9 mouse cellular contexts compared by ENCODE assay signal in genomic region chr1:106735586-106735985, GRCm38 (mm10). TPM values are rescaled to one million over a fixed set of nuclear protein-coding genes. Genes with fewer than 3 reads are reported as not detected.
DNase-seq lines count a peak whose midpoint lies in the region; ATAC-seq and TF ChIP-seq lines count a peak whose summit lies in the region.
"Had no signal": no experiment of that assay in that cellular context is flagged by ENCODE, and none has a peak within 500 bp of the region (broad histone marks: within the 10 kb centered on the region; RNA-seq: fewer than 3 reads in every experiment).

No protein-coding gene starts in this region.

- TF ChIP-seq POLR2A in kidney, adult 2 months (IDR thresholded peaks at IDR 0.05; ENCODE audit: low read depth, low read length), result no peak

- no peaks in the 10 kb centered on the region for H3K27me3 ChIP-seq in kidney, adult 2 months (replicated peaks; ENCODE audit: control insufficient read depth, insufficient read depth, low read length)
- H3K27me3 ChIP-seq: limb, embryonic 15.5 days had no signal

- ATAC-seq in common myeloid progenitor, adult 5-6 weeks (replicated peaks; ENCODE audit: low read depth, poor library complexity, severe bottlenecking), result peak; percentile 81

- WGBS in kidney, adult 2 months, result 48% methylated on average over 2 of the region's 2 CpGs

- intact Hi-C loops in left cerebral cortex, postnatal 4 days (cut with DNase I), result no loop called here

- no peaks in the 10 kb centered on the region for H3K4me1 ChIP-seq in kidney, adult 2 months (ENCODE audit: control insufficient read depth, insufficient read depth, low read length)
- H3K4me1 ChIP-seq: limb, embryonic 15.5 days had no signal

- no peak overlapping the region for H3K4me3 ChIP-seq in kidney, adult 2 months (ENCODE audit: insufficient read depth, low read depth, low read length)
- H3K4me3 ChIP-seq: limb, embryonic 15.5 days had no signal

- TF ChIP-seq CTCF in kidney, adult 2 months (conservative IDR thresholded peaks at IDR 0.05; ENCODE audit: insufficient read depth, insufficient read length, low read depth, low read length), result peak; percentile 74

- H3K27ac ChIP-seq in kidney, adult 2 months (ENCODE audit: insufficient read depth, low read depth, low read length), result no peak overlapping the region
- H3K27ac ChIP-seq: limb, embryonic 15.5 days had no signal

- peak; percentile 46 for DNase-seq in kidney, adult 2 months
- DNase-seq in kidney, adult 11 months, result no peak
- peak; percentile 79 for DNase-seq in CD4-positive, CD25-positive, alpha-beta regulatory T cell, adult 2 months (ENCODE audit: low read depth, low spot score)
- peak; percentile 46 for DNase-seq in MEL-GATA-1-ER (ENCODE audit: extremely low read depth, low read depth)
- peak; percentile 58 for DNase-seq in left cerebral cortex, postnatal 4 days
- peak; percentile 57 to 59 for DNase-seq in right cerebral cortex, adult 2 months (ENCODE audit: low spot score in 2 of 2)
- no peak for DNase-seq in ovary, adult 18-20 months (ENCODE audit: low spot score)

- H3K36me3 ChIP-seq in kidney, adult 2 months (ENCODE audit: control insufficient read depth, insufficient read depth, low read length), result no peaks in the 10 kb centered on the region

RNA-seq across cellular contexts. Expression of gene Bcl2, which starts 21.5 kb away (rescaled TPM):
- 1.9 and 2.6 TPM in 2 replicates for polyA plus RNA-seq in kidney, adult 2 months (2012; rRNA removed)
- 59.3 and 66.0 TPM in 2 replicates for total RNA-seq in common myeloid progenitor, adult 5-6 weeks (2017)
- total RNA-seq in left cerebral cortex, postnatal 4 days (2021), result 10 to 100 TPM; 13.9 to 15.7 TPM

RNA-seq across cellular contexts. Expression of gene Kdsr, which starts 23.9 kb away (rescaled TPM):
- 7.6 and 13.3 TPM in 2 replicates for polyA plus RNA-seq in kidney, adult 2 months (2012; rRNA removed)
- total RNA-seq in common myeloid progenitor, adult 5-6 weeks (2017), result 42.7 and 47.9 TPM in 2 replicates
- total RNA-seq in left cerebral cortex, postnatal 4 days (2021), result 10 to 100 TPM; 22.4 to 28.7 TPM

Comparison
In these comparisons a context has a peak if more than half of its experiments do, and no peak if none do; other contexts are left out.
1. DNase-seq: peak in kidney, adult 2 months (single experiment), CD4-positive, CD25-positive, alpha-beta regulatory T cell, adult 2 months (single experiment), MEL-GATA-1-ER (single experiment), left cerebral cortex, postnatal 4 days (single experiment) and right cerebral cortex, adult 2 months (2 of 2); none in kidney, adult 11 months (single experiment) and ovary, adult 18-20 months (single experiment).